Mouse (Mus musculus) lung, embryonic 16.5 days (tissue): ENCODE measurements at regions not wholly inside any gene's neighbourhood (a gene's known extent, or its start where the extent isn't known, plus 50 kb on each side); places are given as distances from the start of the nearest gene placed in this dataset.
A peak's percentile ranks its signal among the peaks of the same experiment; 100 is the strongest.

Experiments
- ATAC-seq: fragments of 200-750 bp; cut with Nextera tagmentation; 2 replicates; pipeline ENCODE4 v1.8.0; 2017; ENCODE audit warnings: low read depth, mild to moderate bottlenecking, moderate library complexity
- H3K27ac ChIP-seq: fragments of 300-500 bp; sonication (generic); 2 replicates; pipeline ENCODE4 v1.5.1; 2014; ENCODE audit warnings: mild to moderate bottlenecking, control low read depth, low read length
- H3K27me3 ChIP-seq: fragments of 300-500 bp; sonication (generic); 2 replicates; pipeline ENCODE4 v1.6.1; 2014; ENCODE audit warnings: low read depth, low read length, mixed read lengths; ENCODE audit not compliant: control insufficient read depth, insufficient read depth
- H3K36me3 ChIP-seq: fragments of 300-500 bp; sonication (generic); 2 replicates; pipeline ENCODE4 v1.6.1; 2014; ENCODE audit warnings: low read length; ENCODE audit not compliant: control insufficient read depth, insufficient read depth
- H3K4me1 ChIP-seq: fragments of 300-500 bp; sonication (generic); replicated peaks from 2 replicates; pipeline ENCODE4 v1.6.1; 2014; ENCODE audit warnings: low read length, mixed read lengths; ENCODE audit not compliant: control insufficient read depth, insufficient read depth
- H3K4me2 ChIP-seq: fragments of 300-500 bp; sonication (generic); 2 replicates; pipeline ENCODE4 v1.6.1; 2014; ENCODE audit warnings: low read depth, low read length, control low read depth
- H3K4me3 ChIP-seq: fragments of 300-500 bp; sonication (generic); 2 replicates; pipeline ENCODE4 v1.5.1; 2014; ENCODE audit warnings: mild to moderate bottlenecking, low read length, control low read depth
- H3K9ac ChIP-seq: fragments of 300-500 bp; sonication (generic); 2 replicates; pipeline ENCODE4 v1.6.1; 2014; ENCODE audit warnings: low read length, control low read depth
- H3K9me3 ChIP-seq: fragments of 300-500 bp; sonication (generic); 2 replicates; pipeline ENCODE4 v1.6.1; 2016; ENCODE audit warnings: low read length; ENCODE audit not compliant: control insufficient read depth
- WGBS: fragments of 180-500 bp; shearing (Covaris S2); extraction: QIAGEN DNeasy Blood & Tissue Kit; methylation state at CpG from one replicate; pipeline ENCODE4 v1.1.7; 2014; 5-methylcytosine and 5-hydroxymethylcytosine counted together

DNA sequence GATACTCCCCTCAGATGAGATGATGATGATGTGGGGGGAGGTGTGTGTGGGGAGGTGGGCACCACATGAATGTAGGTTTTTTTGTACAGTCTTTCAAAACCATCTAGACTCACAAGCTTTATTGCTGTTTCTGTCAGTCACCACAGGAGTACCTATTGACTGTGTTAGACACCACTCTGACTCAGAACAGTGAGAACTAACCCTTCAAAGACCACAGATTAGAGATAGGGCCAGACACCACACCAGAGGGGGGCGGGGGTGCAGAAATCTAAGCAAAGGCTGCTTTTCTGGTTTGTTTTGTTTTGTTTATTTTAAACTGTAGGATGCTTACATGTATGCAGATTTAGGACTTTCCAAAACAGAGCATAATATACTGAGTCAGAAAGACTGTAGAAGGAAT is 1594.0 kb downstream of the 4930444P10Rik start:
- WGBS = 63% methylated on average over 1 of the region's 1 CpGs
- Histone ChIP-seq H3K27ac (no peak overlapping the region), H3K36me3 (no peaks in the 10 kb centered on the region), H3K4me2 (no peak overlapping the region), H3K9me3 (no peaks in the 10 kb centered on the region), H3K27me3 (peaks cover 8% of the 10 kb centered on the region; the same call in 1 of the 2 replicates), H3K9ac (no peak overlapping the region), H3K4me1 (no peaks in the 10 kb centered on the region), H3K4me3 (no peak overlapping the region)
- no peak for ATAC-seq

DNA sequence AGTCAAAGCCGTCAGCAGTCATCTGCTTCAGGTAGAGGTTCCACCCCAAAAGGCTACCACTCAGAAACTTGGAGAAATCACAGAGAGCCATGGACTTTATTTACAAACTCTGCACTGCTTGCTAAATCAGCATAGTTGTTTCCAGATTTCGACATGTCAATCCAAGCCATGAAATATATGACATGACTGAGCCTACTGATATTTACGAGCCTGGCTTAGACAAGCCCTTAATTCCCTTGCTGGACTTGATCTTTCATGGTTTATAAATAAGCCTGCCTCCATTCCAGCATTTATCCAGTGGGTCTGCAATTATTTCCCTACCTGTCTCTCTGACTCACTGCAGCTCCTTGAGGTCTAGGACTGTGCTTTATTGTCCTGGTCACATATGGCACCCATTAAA is 1603.1 kb downstream of the 4930444P10Rik start:
- Histone ChIP-seq H3K27me3 (no peaks in the 10 kb centered on the region), H3K36me3 (no peaks in the 10 kb centered on the region), H3K4me2 (no peak overlapping the region), H3K4me1 (no peaks in the 10 kb centered on the region), H3K4me3 (no peak overlapping the region), H3K9me3 (no peaks in the 10 kb centered on the region), H3K9ac (no peak overlapping the region), H3K27ac (no peak overlapping the region)
- WGBS = 79% methylated on average over 3 of the region's 3 CpGs
- no peak for ATAC-seq

DNA sequence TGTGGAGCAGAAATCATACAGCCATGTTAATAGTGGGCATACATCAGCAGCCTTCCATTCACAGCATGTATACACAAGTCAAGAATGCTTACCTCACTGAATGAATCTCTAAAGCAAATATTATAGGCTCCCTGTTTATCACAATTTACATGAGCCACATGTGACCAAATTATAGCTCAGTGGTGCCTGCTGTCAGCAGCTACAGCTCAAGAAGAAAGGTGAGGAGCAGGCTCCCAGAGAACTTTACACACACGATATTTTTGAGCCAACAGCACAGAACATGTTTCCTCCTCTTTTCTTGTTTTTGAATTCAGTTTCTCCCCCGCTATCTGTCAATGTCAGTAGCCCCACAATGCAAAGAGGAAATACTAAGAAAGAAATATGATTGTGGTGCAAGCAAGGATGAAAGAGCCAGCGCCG is 1605.4 kb downstream of the 4930444P10Rik start:
- H3K27me3 ChIP-seq = no peaks in the 10 kb centered on the region
- WGBS = 49% methylated on average over 4 of the region's 4 CpGs
- H3K4me1 ChIP-seq = no peaks in the 10 kb centered on the region
- H3K27ac ChIP-seq = no peak overlapping the region
- no peak overlapping the region for H3K4me3 ChIP-seq
- H3K4me2 ChIP-seq = no peak overlapping the region
- H3K9me3 ChIP-seq = no peaks in the 10 kb centered on the region
- H3K9ac ChIP-seq = no peak overlapping the region
- no peaks in the 10 kb centered on the region for H3K36me3 ChIP-seq
- no peak for ATAC-seq

DNA sequence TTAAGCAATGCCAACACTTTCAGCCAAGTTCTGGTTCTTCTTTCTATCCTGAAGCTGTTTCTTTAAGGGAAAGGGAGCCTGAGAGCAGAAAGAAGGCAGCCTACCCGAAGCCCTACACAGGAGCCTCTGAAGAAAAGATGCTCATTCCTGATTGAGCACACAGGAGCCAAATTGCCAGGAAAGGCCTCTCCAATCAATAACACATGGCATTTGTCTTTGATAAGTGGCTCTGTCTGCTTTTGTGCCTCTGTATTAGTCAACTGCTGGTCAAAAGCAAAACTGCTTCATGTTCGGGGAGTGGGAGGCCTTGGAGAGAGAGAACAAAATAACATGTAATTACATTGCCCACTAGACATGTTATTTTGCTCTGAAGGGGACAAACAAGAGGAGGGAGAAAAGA is 1607.4 kb downstream of the 4930444P10Rik start:
- Histone ChIP-seq H3K4me3 (no peak overlapping the region), H3K4me1 (no peaks in the 10 kb centered on the region), H3K4me2 (no peak overlapping the region), H3K9ac (no peak overlapping the region), H3K36me3 (no peaks in the 10 kb centered on the region), H3K9me3 (no peaks in the 10 kb centered on the region), H3K27ac (no peak overlapping the region), H3K27me3 (no peaks in the 10 kb centered on the region)
- ATAC-seq = no peak
- WGBS = 50% methylated on average over 2 of the region's 2 CpGs

DNA sequence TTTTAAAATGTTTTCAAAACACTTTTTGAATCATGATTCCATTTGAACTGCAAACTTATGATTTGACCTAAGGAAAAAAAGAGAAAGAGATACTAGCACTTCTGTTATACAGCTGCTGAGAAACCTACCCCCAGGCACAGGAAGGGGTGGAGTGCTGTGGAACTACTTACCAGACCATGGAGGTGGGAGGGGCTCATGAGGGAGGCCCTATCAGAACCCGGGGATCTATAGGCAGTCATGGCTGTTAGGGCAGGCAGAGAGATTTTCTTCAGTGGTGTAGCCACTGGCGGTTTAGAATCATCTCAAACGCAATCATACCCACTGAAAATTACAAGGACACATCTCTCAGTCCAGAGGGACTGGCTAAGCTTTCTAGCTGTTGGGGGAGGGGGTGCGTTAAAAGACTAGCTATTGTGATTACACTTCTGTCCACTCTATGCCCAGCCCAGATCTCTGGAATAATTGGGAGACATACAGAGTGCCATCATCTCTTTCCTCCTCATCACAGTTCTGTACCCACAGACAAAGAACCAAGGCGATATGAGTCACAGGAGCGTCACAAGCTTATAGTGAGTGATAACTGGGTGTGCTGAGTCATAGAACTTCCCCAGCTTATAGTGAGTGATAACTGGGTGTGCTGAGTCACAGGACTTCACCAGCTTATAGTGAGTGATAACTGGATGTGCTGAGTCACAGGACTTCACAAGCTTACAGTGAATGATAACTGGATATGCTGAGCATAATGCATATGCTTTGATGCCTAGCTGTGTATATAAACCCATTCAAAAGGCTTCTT is 1608.8 kb downstream of the 4930444P10Rik start:
- Histone ChIP-seq H3K4me2 (no peak overlapping the region), H3K27me3 (no peaks in the 10 kb centered on the region), H3K9ac (no peak overlapping the region), H3K36me3 (no peaks in the 10 kb centered on the region), H3K4me3 (no peak overlapping the region), H3K27ac (no peak overlapping the region), H3K4me1 (no peaks in the 10 kb centered on the region), H3K9me3 (no peaks in the 10 kb centered on the region)
- ATAC-seq = no peak
- 81% methylated on average over 6 of the region's 6 CpGs for WGBS

DNA sequence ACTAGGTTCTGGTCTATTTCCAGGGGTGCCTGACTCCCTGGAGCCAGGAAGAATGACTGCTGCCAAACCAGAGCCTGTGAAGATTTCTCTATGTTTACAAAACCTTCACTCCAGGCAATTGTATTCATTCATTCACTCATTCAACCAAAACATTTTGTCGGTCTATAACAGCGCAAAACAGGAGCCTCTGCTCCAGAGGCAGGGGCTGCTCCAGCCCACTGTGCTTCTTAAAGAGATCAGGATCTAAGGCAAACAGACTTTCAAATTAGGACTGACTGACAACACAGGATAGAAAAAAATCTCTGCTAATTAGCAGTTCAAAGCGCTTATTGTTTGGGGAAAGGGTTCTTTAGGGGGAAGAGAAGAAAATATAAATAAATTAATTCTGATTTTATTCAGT is 1620.8 kb downstream of the 4930444P10Rik start:
- Histone ChIP-seq H3K4me3 (no peak overlapping the region), H3K4me2 (no peak overlapping the region), H3K27ac (no peak overlapping the region), H3K36me3 (no peaks in the 10 kb centered on the region), H3K9ac (no peak overlapping the region), H3K4me1 (0 out of 2 replicates have a peak, but pooled peaks cover 3% of the 10 kb centered on the region), H3K27me3 (no peaks in the 10 kb centered on the region), H3K9me3 (no peaks in the 10 kb centered on the region)
- WGBS = 30% methylated on average over 3 of the region's 3 CpGs
- no peak for ATAC-seq

DNA sequence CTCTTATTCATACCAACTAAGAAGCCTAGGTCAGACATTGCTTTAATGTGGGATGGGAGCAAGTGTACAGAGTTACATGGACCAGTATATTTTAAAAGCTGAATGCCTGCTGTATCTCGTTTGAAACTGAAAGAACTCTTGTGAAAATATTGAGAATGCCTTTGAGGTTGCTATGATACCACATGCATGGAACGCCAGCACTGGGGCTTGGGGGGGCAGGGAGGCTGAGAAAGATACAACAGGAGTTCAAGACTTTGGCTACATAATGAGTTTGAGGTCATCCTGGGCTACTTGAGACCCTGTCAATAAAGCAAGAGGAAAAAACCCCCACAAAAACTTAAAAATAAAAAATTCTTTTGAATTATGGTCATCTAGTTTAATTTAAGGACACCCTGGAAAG is 1621.6 kb downstream of the 4930444P10Rik start:
- no peaks in the 10 kb centered on the region for H3K36me3 ChIP-seq
- H3K4me3 ChIP-seq = no peak overlapping the region
- no peak overlapping the region for H3K9ac ChIP-seq
- no peak for ATAC-seq
- H3K4me1 ChIP-seq = 0 out of 2 replicates have a peak, but pooled peaks cover 3% of the 10 kb centered on the region
- no peak overlapping the region for H3K27ac ChIP-seq
- WGBS = 39% methylated on average over 2 of the region's 2 CpGs
- no peaks in the 10 kb centered on the region for H3K9me3 ChIP-seq
- H3K4me2 ChIP-seq = no peak overlapping the region
- no peaks in the 10 kb centered on the region for H3K27me3 ChIP-seq

DNA sequence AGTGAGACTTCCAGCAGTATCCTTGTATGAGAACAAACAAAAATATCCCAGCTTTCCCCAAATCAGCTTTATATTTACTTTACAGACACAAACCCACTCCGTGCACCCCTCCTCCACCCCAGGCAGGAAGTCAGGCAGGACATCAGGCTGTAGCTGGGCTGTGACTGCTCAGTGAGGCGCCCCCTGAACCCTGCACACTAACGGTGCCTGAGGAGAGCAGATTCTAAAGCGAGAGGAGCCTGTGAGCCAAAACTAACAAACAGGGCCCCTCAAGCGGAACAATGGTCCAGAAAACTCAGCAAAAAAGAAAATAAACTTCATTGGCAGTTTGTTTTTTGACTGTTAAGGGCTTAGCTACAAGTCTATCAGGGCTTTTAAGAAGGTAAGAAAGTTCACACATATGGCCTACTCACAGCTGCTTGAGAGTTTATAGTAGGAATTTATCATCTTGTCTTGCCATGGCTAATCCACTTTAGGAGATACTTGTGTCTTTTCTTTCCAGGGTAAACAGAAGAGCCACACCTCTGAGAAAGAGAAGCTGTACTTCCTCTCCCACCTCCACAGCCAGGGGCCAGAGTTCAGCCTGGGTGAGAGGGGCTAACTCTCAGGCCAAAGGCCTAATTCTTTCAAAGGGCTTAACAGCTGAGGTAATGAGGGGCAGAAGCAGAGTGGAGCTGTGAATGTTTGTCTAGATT is 1628.2 kb downstream of the 4930444P10Rik start:
- no peak overlapping the region for H3K4me2 ChIP-seq
- H3K4me3 ChIP-seq = no peak overlapping the region
- H3K9me3 ChIP-seq = no peaks in the 10 kb centered on the region
- H3K4me1 ChIP-seq = peaks cover 6% of the 10 kb centered on the region
- 16% methylated on average over 5 of the region's 5 CpGs for whole genome bisulfite sequencing
- peak; percentile 61; the same call in 1 of the 2 replicates for ATAC-seq
- H3K36me3 ChIP-seq = no peaks in the 10 kb centered on the region
- H3K27ac ChIP-seq = 0 out of 2 replicates have a peak overlapping the region, but pooled peaks have one; percentile 4
- H3K9ac ChIP-seq = no peak overlapping the region
- no peaks in the 10 kb centered on the region for H3K27me3 ChIP-seq

DNA sequence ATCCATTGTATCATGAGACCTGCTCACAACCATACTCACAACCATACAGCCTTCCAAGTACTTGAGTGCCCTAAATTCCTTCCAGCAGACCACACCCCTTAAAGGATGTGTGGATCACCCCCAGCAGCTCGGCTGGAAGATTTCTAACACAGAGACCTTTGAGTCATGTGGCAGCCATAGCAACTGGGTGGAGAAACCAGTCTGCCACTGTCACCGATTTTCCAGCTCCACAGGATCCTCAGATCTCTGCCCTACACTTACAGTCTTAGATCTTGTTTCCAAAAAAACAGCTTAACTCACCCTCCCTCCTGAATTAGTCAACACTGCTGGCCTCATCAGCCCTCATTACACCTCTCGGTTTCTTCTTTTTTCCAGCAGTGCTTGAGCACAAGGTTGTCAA is 1630.6 kb downstream of the 4930444P10Rik start:
- Histone ChIP-seq H3K4me2 (no peak overlapping the region), H3K9me3 (no peaks in the 10 kb centered on the region), H3K36me3 (no peaks in the 10 kb centered on the region), H3K9ac (no peak overlapping the region), H3K4me3 (no peak overlapping the region), H3K27ac (no peak overlapping the region), H3K27me3 (no peaks in the 10 kb centered on the region), H3K4me1 (peaks cover 6% of the 10 kb centered on the region)
- 30% methylated on average over 3 of the region's 3 CpGs for WGBS
- no peak; the same call in 1 of the 2 replicates for ATAC-seq
